Mouse (Mus musculus): ENCODE data around the gene Pmp22.

GRCm38 (mm10) chr11:63119791-63120190 lies 9.0 kb upstream of the Pmp22 start:
- no peak for TF ChIP-seq POLR2A (IDR thresholded peaks at IDR 0.05; ENCODE audit: borderline replicate concordance, control insufficient read depth, low read depth, low read length)
- TF ChIP-seq CTCF (IDR thresholded peaks at IDR 0.05; ENCODE audit: control insufficient read depth, insufficient read depth, low read length), result no peak

Data from bone marrow, adult 2 months (tissue).